Mouse (Mus musculus) hindlimb bud, embryonic 11.5 days (tissue): Measurements from ENCODE around the gene Nlrc5.

ENCODE experiments used
- DNase-seq: peaks from one replicate; pipeline ENCODE4 v3.0.0-alpha.2; 2012; ENCODE audit warnings: low read depth, low spot score; ENCODE audit errors: extremely low spot score

Nlrc5 gene

GRCm38 (mm10) chr8:94458567-94458966, 24.4 kb downstream of the Nlrc5 start:
- DNase-seq = no peak

- no peak for DNase-seq
These were observed 35.5 kb downstream of the Nlrc5 start for GRCm38 (mm10) chr8:94469656-94470055.

GRCm38 (mm10) chr8:94470794-94471193, 36.6 kb downstream of the Nlrc5 start:
- DNase-seq = no peak

DNA sequence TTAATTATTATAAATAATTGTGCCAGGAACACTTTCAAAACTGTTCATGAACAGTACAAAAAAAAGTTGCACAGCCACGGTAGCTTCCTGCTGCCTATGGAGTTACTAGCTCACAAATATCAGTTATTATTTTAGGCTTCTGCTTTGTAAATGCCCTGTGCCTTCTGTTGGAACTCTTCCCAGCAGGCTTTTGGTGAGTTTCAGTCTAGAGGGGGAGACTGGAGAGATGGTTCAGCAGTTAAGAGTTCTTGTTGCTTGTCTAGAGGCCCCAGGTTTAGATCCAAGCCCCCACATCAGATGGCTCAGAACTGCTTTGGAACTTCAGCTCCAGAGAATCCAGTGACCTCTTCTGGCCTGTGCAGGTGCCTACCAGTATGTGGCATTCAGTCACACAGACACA, 37.1 kb downstream of the Nlrc5 start:
- no peak for DNase-seq

DNA sequence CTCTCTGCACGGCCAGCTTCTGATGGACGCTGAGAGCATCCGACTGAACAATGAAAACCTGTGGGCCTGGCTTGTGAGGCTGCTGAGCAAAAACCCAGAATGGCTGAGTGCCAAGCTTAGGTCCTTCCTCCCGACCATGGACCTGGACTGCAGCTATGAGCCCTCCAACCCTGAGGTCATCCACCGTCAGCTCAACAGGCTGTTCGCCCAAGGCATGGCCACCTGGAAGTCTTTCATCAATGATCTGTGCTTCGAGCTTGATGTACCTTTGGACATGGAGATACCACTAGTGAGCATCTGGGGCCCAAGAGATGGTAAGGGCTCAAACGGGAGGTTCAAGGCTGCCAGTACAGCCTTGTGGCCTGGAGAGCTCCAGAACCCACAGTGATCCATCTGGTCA, 38.6 kb downstream of the Nlrc5 start:
- no peak for DNase-seq

- no peak for DNase-seq
These were observed 39.3 kb downstream of the Nlrc5 start for GRCm38 (mm10) chr8:94473431-94473830.

- DNase-seq = no peak
These were observed 41.6 kb downstream of the Nlrc5 start for GRCm38 (mm10) chr8:94475786-94476185.

- no peak for DNase-seq
These were observed 42.7 kb downstream of the Nlrc5 start for GRCm38 (mm10) chr8:94476846-94477245.

DNA sequence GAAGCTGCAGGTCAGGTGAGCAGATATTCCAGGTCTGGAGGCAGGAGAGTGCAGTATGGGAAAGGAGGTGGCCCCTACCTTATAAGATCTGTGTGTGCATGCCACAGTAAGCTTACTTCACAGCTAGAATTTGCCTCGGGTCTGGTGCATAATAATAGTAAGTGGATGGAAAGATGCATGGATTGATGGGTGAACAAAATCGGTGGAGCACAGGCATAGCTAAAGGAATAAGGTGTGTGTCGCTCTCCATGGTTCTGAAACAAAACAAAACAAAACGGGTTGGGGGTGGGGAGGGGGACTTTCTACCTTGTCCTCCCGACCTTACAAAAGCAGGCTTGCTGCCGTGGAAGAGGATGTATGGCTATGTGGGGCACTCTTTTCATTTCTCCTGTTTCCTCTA, 47.9 kb downstream of the Nlrc5 start:
- DNase-seq = peak; percentile 12

DNA sequence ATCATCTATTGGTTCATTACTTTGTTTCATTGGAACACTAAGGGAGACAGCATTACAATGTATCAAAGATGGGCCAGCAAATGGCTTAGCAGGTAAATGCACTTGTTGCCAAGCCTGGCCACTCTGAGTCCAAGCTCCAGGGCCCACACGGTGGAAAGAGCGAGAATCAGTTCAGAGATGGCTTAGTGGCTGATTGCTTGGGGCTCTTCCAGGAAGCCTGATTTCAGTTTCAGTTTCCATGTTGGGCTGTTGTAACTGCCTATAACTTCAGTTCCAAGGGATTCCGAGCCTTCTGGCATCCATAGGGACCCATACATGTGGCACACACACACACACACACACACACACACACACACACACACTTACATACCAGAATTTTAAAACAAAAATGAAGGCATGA, 51.1 kb downstream of the Nlrc5 start:
- no peak for DNase-seq

DNA sequence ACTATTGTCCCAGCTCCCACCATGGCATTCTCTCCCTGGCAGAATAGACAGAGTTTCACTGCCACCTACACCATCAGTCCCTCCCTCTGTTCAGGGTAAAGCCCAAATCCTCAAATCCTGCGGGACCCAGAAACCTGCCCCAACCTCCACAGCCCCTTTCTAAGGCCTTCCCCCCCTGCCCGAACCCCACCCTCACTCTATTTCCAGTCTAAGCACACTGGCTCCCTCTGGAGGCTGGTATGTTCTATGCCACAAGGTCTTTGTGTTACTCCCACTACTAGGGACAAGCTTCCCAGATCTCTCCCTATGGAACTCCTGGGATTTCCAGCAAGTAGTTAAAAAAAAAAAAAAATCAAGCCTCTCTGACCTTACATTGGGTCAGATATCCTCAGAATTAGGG, 51.7 kb downstream of the Nlrc5 start:
- peak; percentile 18 for DNase-seq

GRCm38 (mm10) chr8:94488016-94488415, 53.9 kb downstream of the Nlrc5 start:
- no peak for DNase-seq

DNA sequence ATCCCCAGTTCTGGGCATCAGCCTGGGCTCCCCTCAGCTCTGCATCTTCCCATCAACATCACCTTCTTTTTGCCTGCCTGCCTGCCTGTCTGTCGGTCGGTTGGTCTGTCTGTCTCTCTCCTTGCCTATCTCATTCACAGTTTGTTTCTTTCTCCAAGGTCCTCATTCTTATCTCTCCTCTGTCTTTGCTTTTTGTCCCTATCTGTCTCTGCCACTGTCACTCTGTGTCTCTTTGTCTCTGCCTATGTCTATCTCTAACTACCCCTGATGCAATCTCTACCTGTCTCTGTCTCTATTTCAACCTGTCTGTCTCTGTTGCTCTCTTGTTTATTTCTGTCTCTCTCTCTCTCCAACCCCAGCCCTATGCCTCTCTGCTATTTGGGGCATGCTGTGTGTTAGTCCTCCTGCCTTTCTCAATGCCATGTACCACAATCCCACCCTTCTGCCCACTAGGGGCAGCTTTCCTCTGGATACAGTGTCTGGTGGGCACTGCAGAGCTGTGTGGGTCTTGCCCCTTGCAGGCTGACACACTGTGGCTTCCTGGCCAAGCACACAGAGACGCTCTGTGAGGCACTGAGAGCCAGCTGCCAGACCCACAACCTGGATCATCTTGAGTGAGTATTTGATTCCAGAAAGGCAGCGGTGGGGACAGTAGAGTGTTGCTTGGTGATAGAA, 55.8 kb downstream of the Nlrc5 start:
- no peak for DNase-seq

DNA sequence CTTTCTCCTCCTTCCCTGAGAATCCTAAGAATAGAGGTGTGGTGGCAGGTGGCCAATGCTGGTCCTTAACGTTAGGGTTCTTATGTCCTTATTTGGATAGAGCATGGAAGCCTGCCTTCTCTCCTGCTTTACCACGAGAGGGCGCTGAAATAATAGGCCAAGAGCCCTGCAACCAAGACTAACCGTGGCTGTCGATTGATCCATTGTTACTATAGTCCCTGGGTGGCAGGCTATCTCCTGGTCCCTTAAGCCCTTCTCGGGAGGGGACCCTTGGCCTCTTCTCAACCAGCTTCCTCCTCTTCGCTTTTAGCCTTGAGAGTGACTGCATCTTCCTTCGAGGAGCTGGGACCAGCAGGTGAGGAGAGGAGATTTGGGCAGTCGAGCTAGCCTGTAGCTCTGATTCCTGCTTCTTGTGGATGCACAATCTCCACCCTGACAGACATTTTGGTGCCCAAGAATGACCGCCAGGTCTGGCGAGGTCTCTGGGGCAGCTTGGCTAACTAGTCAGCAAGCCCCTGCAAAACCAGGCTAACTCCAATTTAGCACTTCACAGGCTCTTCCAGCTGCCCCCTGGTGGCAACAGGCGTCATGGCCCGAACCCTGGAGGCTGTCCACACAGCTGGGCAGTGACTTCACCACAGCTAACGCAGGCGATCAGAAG, 58.0 kb downstream of the Nlrc5 start:
- peak; percentile 46 for DNase-seq

DNA sequence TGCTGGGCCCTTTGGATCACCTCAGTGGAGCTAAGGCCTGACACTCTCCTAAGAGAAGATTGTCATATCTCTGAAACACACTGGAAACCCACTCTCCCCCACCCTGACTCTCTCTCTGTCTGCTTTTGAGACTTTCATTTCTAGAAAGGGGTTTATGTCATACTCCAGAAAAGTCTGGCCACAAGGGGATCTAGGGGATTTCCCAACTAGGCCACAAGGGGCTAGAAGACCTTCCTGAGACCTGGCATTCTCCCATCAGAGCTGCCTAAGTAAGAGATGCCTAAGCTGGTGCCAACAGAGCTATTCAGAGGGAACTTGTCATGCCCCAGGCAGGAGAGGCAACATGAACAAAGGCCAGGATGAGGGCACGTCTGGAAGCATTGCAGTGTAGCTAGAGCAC, 59.1 kb downstream of the Nlrc5 start:
- no peak for DNase-seq

GRCm38 (mm10) chr8:94515430-94516208, 81.5 kb downstream of the Nlrc5 start:
- no peak for DNase-seq

GRCm38 (mm10) chr8:94516209-94516593, 82.0 kb downstream of the Nlrc5 start:
- no peak for DNase-seq

DNA sequence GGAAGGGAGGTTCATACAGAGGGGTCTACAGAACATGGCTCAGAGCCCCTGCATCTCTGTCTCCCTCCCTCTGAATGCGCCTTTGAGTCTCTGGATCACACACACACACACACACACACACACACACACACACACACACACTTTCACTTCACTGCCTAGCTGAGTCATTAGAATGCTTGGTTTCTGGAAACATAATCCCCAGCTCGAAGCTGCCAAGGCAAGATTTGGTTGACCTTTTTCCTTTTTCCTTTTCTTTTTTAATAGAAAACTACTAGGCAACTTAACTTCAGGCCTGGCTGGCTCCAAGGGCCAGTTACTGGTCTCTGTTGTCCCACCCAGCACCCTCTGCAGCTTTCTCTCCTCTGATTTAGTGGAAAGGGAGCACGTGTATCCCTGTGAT, 82.6 kb downstream of the Nlrc5 start:
- no peak for DNase-seq

- DNase-seq = no peak
These were observed 84.2 kb downstream of the Nlrc5 start for GRCm38 (mm10) chr8:94518331-94518730.

DNA sequence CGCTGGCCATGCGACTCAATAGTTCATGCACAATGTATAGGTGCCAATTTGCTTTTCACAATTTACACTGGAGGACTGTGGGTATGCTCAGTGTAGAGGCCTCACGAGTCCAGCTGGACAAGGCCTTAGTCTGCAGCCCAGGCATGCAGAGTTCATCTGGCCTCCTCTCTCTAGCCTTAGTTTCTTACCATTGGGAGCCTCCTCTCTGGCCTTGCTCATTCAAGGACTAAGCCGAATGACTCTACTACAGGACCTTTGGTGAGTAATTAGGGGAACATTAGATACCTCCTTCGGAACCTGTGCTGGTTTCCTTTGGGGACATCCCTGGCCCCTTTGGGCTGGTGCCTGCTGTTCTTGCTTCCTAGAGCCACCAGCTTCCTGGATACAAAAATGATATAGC, 84.9 kb downstream of the Nlrc5 start:
- DNase-seq = no peak

GRCm38 (mm10) chr8:94521481-94521880, 87.3 kb downstream of the Nlrc5 start:
- no peak for DNase-seq

- no peak for DNase-seq
These were observed 88.3 kb downstream of the Nlrc5 start for GRCm38 (mm10) chr8:94522482-94522881.
